Mouse (Mus musculus) CH12.LX (cell line): Measurements from ENCODE around the gene Vps4b. TPM values are rescaled to one million over a fixed set of nuclear protein-coding genes. Genes with fewer than 3 reads are reported as not detected.
A peak's percentile ranks its signal among the peaks of the same experiment; 100 is the strongest.

Source experiments
- DNase-seq: peaks from one replicate; pipeline ENCODE4 v3.0.0-alpha.2; 2013; ENCODE audit errors: extremely low read depth
- H3K27ac ChIP-seq: 2 replicates; pipeline ENCODE4 v1.5.1; 2012; ENCODE audit warnings: low read depth, mild to moderate bottlenecking, control low read depth, moderate library complexity; ENCODE audit not compliant: insufficient read depth
- H3K27me3 ChIP-seq: replicated peaks from 2 replicates; pipeline ENCODE3; 2012; ENCODE audit warnings: inconsistent platforms
- H3K36me3 ChIP-seq, 2 experiments: replicated peaks in 1 of 2; 2 replicates each; pipeline versions ENCODE3 to v1.6.1; 2012; ENCODE audit warnings: inconsistent platforms in 1 of 2, low read length in 1 of 2, mild to moderate bottlenecking in 1 of 2, mixed read lengths in 1 of 2, moderate library complexity in 1 of 2; ENCODE audit not compliant: control insufficient read depth in 1 of 2, insufficient read depth in 1 of 2
- H3K4me1 ChIP-seq, 2 experiments: 2 replicates each; pipeline ENCODE4 v1.6.1; 2012; ENCODE audit warnings: inconsistent platforms in 1 of 2, moderate library complexity in 1 of 2; ENCODE audit not compliant: insufficient read depth in 2 of 2, control insufficient read depth in 1 of 2
- H3K4me2 ChIP-seq: 2 replicates; pipeline ENCODE4 v1.6.1; 2012; ENCODE audit warnings: low read depth, mild to moderate bottlenecking, control low read depth; ENCODE audit not compliant: poor library complexity, insufficient read depth, severe bottlenecking
- H3K4me3 ChIP-seq, 3 experiments: fragments of 150-350 bp in 1 of 3; sonication (generic) in 1 of 3; replicated peaks in 1 of 3; 2 replicates each; pipeline versions ENCODE3 to v1.5.1; 2011 to 2012; ENCODE audit warnings: low read depth in 2 of 3, low read length in 2 of 3, mild to moderate bottlenecking in 2 of 3, moderate library complexity in 2 of 3, control low read depth in 1 of 3, improper control_type of control experiment in 1 of 3, inconsistent platforms in 1 of 3, mixed read lengths in 1 of 3; ENCODE audit not compliant: poor library complexity in 1 of 3
- H3K79me2 ChIP-seq: replicated peaks from 2 replicates; pipeline ENCODE4 v1.6.1; 2012; ENCODE audit warnings: mild to moderate bottlenecking, moderate library complexity; ENCODE audit not compliant: control insufficient read depth, poor library complexity, insufficient read depth, severe bottlenecking; ENCODE audit errors: extremely low read depth
- H3K9ac ChIP-seq: 2 replicates; pipeline ENCODE4 v1.6.1; 2012; ENCODE audit warnings: low read depth, mild to moderate bottlenecking, control low read depth, moderate library complexity; ENCODE audit not compliant: insufficient read depth
- H3K9me3 ChIP-seq: replicated peaks from 2 replicates; pipeline ENCODE3; 2012; ENCODE audit warnings: low read length, inconsistent platforms, mixed read lengths
- CHD1 ChIP-seq: IDR thresholded peaks from 2 replicates; pipeline ENCODE4 v1.6.1; 2012; ENCODE audit warnings: low read depth, low read length, improper control_type of control experiment, inconsistent platforms
- CTCF ChIP-seq, 2 experiments: IDR thresholded peaks in 1 of 2; conservative IDR thresholded peaks in 1 of 2; 2 replicates each; pipeline ENCODE4 v1.5.1; 2011 to 2012; ENCODE audit warnings: low read depth in 2 of 2, low read length in 2 of 2, improper control_type of control experiment in 1 of 2, inconsistent platforms in 1 of 2, mild to moderate bottlenecking in 1 of 2, moderate library complexity in 1 of 2
- E2F4 ChIP-seq: IDR thresholded peaks from 2 replicates; pipeline ENCODE4 v1.6.1; 2011; ENCODE audit warnings: low read depth, low read length, improper control_type of control experiment; ENCODE audit not compliant: insufficient replicate concordance
- ELF1 ChIP-seq: IDR thresholded peaks from 2 replicates; pipeline ENCODE4 v1.6.1; 2014; ENCODE audit warnings: low read depth, mild to moderate bottlenecking, inconsistent platforms, low read length, improper control_type of control experiment
- EP300 ChIP-seq: IDR thresholded peaks from 2 replicates; pipeline ENCODE4 v1.6.1; 2011; ENCODE audit warnings: low read length, improper control_type of control experiment
- GABPA ChIP-seq: IDR thresholded peaks from 2 replicates; pipeline ENCODE4 v1.6.1; 2012; ENCODE audit warnings: low read depth, low read length, improper control_type of control experiment, inconsistent platforms; ENCODE audit not compliant: insufficient replicate concordance
- KAT2A ChIP-seq: IDR thresholded peaks from 2 replicates; pipeline ENCODE4 v1.6.1; 2012; ENCODE audit warnings: low read length, improper control_type of control experiment, inconsistent platforms; ENCODE audit not compliant: insufficient replicate concordance
- MEF2A ChIP-seq: IDR thresholded peaks from 2 replicates; pipeline ENCODE4 v1.6.1; 2014; ENCODE audit warnings: low read depth, mild to moderate bottlenecking, inconsistent platforms, low read length, improper control_type of control experiment, borderline replicate concordance
- MYC ChIP-seq: IDR thresholded peaks from 2 replicates; pipeline ENCODE4 v1.6.1; 2011; ENCODE audit warnings: low read depth, mild to moderate bottlenecking, improper control_type of control experiment, low read length
- POLR2A ChIP-seq: IDR thresholded peaks from 2 replicates; pipeline ENCODE4 v1.6.1; 2011; ENCODE audit warnings: low read depth, mild to moderate bottlenecking, improper control_type of control experiment, low read length
- RAD21 ChIP-seq: IDR thresholded peaks from 2 replicates; pipeline ENCODE4 v1.6.1; 2011; ENCODE audit warnings: low read depth, mild to moderate bottlenecking, low read length, improper control_type of control experiment, moderate library complexity
- SIN3A ChIP-seq: IDR thresholded peaks from 2 replicates; pipeline ENCODE4 v1.6.1; 2012; ENCODE audit warnings: low read length, improper control_type of control experiment, inconsistent platforms
- SMC3 ChIP-seq: IDR thresholded peaks from 2 replicates; pipeline ENCODE4 v1.6.1; 2011; ENCODE audit warnings: low read depth, low read length, improper control_type of control experiment
- TCF12 ChIP-seq: IDR thresholded peaks from 2 replicates; pipeline ENCODE4 v1.6.1; 2014; ENCODE audit warnings: low read depth, mild to moderate bottlenecking, inconsistent platforms, low read length, improper control_type of control experiment
- USF2 ChIP-seq: conservative IDR thresholded peaks from 2 replicates; pipeline ENCODE4 v1.6.1; 2011; ENCODE audit warnings: low read depth, low read length, improper control_type of control experiment
- ZC3H11A ChIP-seq: IDR thresholded peaks from 2 replicates; pipeline ENCODE4 v1.6.1; 2012; ENCODE audit warnings: low read depth, mild to moderate bottlenecking, inconsistent platforms, low read length, improper control_type of control experiment
- dilution Hi-C: fragments of 300-500 bp; cut with MboI; formaldehyde crosslinking; loops from 2 replicates; pipeline ENCODE4 v1.14.3; 2020; ENCODE audit warnings: low sequenced_read_pairs; ENCODE audit not compliant: extremely low pct_unique_long_range_greater_than_20kb, extremely low pct_ligation_motif_present
- in situ Hi-C: fragments of 300-500 bp; cut with MboI; formaldehyde crosslinking; loops from 3 replicates; pipeline ENCODE4 v1.14.3; 2019; ENCODE audit warnings: low sequenced_read_pairs, low pct_ligation_motif_present, low pct_unique_long_range_greater_than_20kb, mixed read lengths
- polyA plus RNA-seq: library from polyadenylated mRNA; unstranded; fragments of >175 nt; gene quantifications from 2 replicates; pipeline ENCODE4 v1.2.1, GENCODE M21; 2012; ENCODE audit warnings: low read depth; ENCODE audit not compliant: insufficient read length
- total RNA-seq, 2 experiments: library from RNA; depleted of rRNA; stranded (reverse); fragments of 300-350 nt in 1 of 2; fragments of >200 nt in 1 of 2; gene quantifications; 2 replicates each; pipeline ENCODE4 v1.2.3; 2012 to 2014

The Vps4b gene
- total and polyA plus RNA-seq, 3 experiments, result 42.0 to 92.0 (median 51.4) TPM

GRCm38 (mm10) chr1:106735586-106735985, 60.9 kb downstream of the Vps4b start:
- Histone ChIP-seq H3K27me3 (no peaks in the 10 kb centered on the region), H3K9me3 (no peaks in the 10 kb centered on the region), H3K36me3 (peaks cover 21 to 62% of the 10 kb centered on the region in 2 experiments)
- dilution Hi-C loops, result no loop called here
- DNase-seq, result peak; percentile 59
- in situ Hi-C loops, result no loop called here
- TF ChIP-seq SMC3 (peak; percentile 76), GABPA (no peak), POLR2A (no peak), E2F4 (no peak), USF2 (no peak), EP300 (no peak), SIN3A (no peak), ELF1 (no peak), ZC3H11A (peak; percentile 44), MEF2A (no peak), CHD1 (no peak), TCF12 (no peak), CTCF (conservative IDR thresholded peaks at IDR 0.05 in 1 of 2, IDR thresholded peaks at IDR 0.05 in 1 of 2; ENCODE audit: low read depth in 2 of 2, low read length in 2 of 2) (peak; percentile 65 to 89), MYC (no peak), RAD21 (peak; percentile 85)
- TF ChIP-seq, all 38 proteins: peak for 4
- Histone ChIP-seq H3K4me2 (no peak overlapping the region), H3K79me2 (no peaks in the 10 kb centered on the region), H3K27ac (no peak overlapping the region), H3K9ac (no peak overlapping the region), H3K4me3 (no peak overlapping the region), H3K4me1 (no peaks in the 10 kb centered on the region)

DNA sequence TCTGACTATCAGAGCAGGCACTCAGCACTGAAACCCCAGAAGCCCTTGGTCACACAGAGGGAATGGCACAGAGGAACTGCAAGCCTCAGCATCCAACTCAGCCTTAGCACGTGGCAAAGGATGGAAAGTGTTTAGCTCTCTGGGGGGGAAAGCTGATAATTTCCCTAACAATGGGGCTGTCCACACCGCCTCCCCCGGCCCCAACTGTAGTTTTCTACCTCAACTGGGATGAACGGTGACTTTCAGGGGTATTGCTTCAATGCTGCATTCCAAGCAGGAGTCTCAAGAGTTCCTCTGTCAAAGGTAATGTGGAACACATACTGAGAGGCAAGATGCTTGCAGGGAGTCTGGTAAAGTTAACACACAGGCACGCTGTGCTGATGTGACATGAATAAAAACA, 74.5 kb downstream of the Vps4b start:
- Histone ChIP-seq H3K4me3 (no peak overlapping the region), H3K27me3 (no peaks in the 10 kb centered on the region), H3K27ac (no peak overlapping the region), H3K36me3 (peaks cover 0 to 21% of the 10 kb centered on the region in 2 experiments), H3K9ac (no peak overlapping the region), H3K4me2 (no peak overlapping the region), H3K4me1 (peaks cover 0 to 1% of the 10 kb centered on the region in 2 experiments; a peak in 2 of 4 replicates), H3K79me2 (no peaks in the 10 kb centered on the region), H3K9me3 (no peaks in the 10 kb centered on the region)
- no peak for TF ChIP-seq KAT2A
- in situ Hi-C loops (loop anchor here (25.0 kb wide), 1 partner anchor 660 kb away; no protein-coding TSS in a partner anchor), dilution Hi-C loops (loop anchor here (25.0 kb wide), 1 partner anchor 185 kb away; no protein-coding TSS in a partner anchor)
- DNase-seq, result no peak
